Mouse (Mus musculus) embryonic facial prominence, embryonic 14.5 days (tissue): ENCODE measurements around the gene Slc7a7. TPM values are rescaled to one million over a fixed set of nuclear protein-coding genes. Genes with fewer than 3 reads are reported as not detected.

ENCODE experiments used
- ATAC-seq: fragments of 200-750 bp; cut with Nextera tagmentation; 2 replicates; pipeline ENCODE4 v1.8.0; 2017; ENCODE audit warnings: low read depth, moderate number of reproducible peaks, moderate TSS enrichment
- DNase-seq: peaks from one replicate; pipeline ENCODE4 v3.0.0-alpha.2; 2015; ENCODE audit warnings: low spot score
- H3K27ac ChIP-seq: fragments of 300-500 bp; sonication (generic); replicated peaks from 2 replicates; pipeline ENCODE4 v1.5.1; 2014; ENCODE audit warnings: low read depth, mild to moderate bottlenecking, low read length, moderate library complexity
- H3K27me3 ChIP-seq: fragments of 300-500 bp; sonication (generic); replicated peaks from 2 replicates; pipeline ENCODE4 v1.6.1; 2014; ENCODE audit warnings: low read length; ENCODE audit not compliant: control insufficient read depth, insufficient read depth
- H3K36me3 ChIP-seq: fragments of 300-500 bp; sonication (generic); 2 replicates; pipeline ENCODE4 v1.6.1; 2014; ENCODE audit warnings: low read length, mixed read lengths; ENCODE audit not compliant: control insufficient read depth, insufficient read depth
- H3K4me1 ChIP-seq: fragments of 300-500 bp; sonication (generic); 2 replicates; pipeline ENCODE4 v1.6.1; 2014; ENCODE audit warnings: antibody characterized with exemption, low read length; ENCODE audit not compliant: control insufficient read depth, insufficient read depth
- H3K4me2 ChIP-seq: fragments of 300-500 bp; sonication (generic); 2 replicates; pipeline ENCODE4 v1.6.1; 2014; ENCODE audit warnings: low read depth, mild to moderate bottlenecking, low read length, moderate library complexity, mixed read lengths
- H3K4me3 ChIP-seq: fragments of 300-500 bp; sonication (generic); 2 replicates; pipeline ENCODE4 v1.5.1; 2014; ENCODE audit warnings: low read depth, mild to moderate bottlenecking, low read length
- H3K9ac ChIP-seq: fragments of 300-500 bp; sonication (generic); 2 replicates; pipeline ENCODE4 v1.6.1; 2014; ENCODE audit warnings: low read depth, mild to moderate bottlenecking, low read length, moderate library complexity, mixed read lengths
- H3K9me3 ChIP-seq: fragments of 300-500 bp; sonication (generic); 2 replicates; pipeline ENCODE4 v1.6.1; 2016; ENCODE audit warnings: low read length; ENCODE audit not compliant: control insufficient read depth
- WGBS: fragments of 180-500 bp; shearing (Covaris S2); extraction: QIAGEN DNeasy Blood & Tissue Kit; methylation state at CpG from one replicate; pipeline ENCODE4 v1.1.7; 2014; 5-methylcytosine and 5-hydroxymethylcytosine counted together
- polyA plus RNA-seq: library from polyadenylated mRNA; unstranded; fragments of >200 nt; fragmentation: Nextera tagmentation; extraction: Ambion mirVana; gene quantifications from 2 replicates; pipeline ENCODE4 v1.2.1, GENCODE M21; 2014

Slc7a7 gene
- 6.3 and 7.7 TPM in 2 replicates for polyA plus RNA-seq

DNA sequence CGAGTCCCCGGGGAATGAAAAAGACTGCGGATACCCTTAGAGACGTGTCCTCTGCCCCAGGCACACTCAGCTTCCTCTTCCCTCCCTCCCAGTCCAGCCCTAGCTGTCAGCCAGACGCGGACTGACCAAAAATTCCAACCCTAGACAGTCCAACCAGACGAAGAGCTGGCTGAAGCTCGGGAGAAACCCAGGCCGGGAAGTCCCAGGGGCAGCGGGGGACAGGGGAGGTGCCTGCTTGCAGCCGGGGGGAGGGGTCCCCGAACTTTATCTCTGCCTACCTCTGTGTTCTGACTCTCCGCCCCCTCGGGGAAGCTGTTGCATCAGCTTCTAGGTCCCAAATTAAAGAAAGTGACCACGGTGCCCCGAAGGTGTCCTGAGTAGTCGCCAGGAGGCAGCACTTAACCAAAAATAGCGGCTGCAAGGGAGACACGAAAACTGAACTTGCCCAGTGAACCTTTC, at the start of gene Slc7a7:
Slc7a7 (minus strand) TSS at position 158 of the 459 bp plus-strand sequence.
- 5% methylated on average over 19 of the region's 19 CpGs for WGBS
- H3K27ac ChIP-seq: no peak within 1 kb of the TSS
- peak within 1 kb of the TSS; percentile 40; the same call in 1 of the 2 replicates for H3K9ac ChIP-seq
- no peak for ATAC-seq
- no peak for DNase-seq
- H3K4me1 ChIP-seq: peaks cover 18% of the 10 kb centered on the region
- no peaks in the 10 kb centered on the region for H3K36me3 ChIP-seq
- no peaks in the 10 kb centered on the region for H3K9me3 ChIP-seq
- peak within 1 kb of the TSS; percentile 9 for H3K4me3 ChIP-seq
- peaks cover 16% of the 10 kb centered on the region for H3K27me3 ChIP-seq
- peak within 1 kb of the TSS; percentile 35 for H3K4me2 ChIP-seq

DNA sequence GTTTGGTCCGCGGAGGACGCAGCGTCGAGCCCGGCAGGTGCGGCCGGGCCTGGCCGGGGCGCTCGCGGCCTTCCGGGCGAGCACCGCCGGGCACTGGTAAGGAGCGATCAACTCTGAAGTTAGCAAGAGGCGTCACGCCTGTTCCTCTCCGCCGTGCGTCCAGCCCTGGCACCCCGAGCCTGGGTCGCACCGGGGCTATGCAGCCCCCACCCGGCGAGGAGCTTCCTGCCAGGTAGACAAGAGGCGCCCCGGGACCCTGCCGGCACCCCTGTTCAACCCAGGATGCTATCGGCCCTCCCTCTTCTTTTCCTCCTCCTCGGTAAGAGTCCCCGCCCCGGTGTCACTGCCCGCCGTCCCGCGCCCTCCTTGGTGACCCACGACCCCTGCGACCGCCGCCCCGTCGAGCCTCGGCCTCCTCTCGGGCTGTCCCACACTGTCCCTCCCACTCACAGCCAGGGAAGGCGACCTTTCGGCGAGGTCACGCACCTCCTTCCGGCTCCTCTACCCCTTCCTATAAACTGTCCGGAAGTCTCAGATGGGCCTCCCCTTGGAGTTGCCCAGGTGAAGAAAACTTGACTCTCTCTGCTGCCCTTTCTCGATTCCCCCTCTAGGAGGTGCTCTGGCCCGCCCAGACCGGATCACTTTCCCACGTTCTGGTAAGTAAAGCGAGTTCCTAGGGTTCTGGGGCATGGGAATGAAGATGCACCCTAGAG, 46.9 kb upstream of the Slc7a7 start:
- Histone ChIP-seq H3K4me2 (peak overlapping the region; percentile 83), H3K27me3 (no peaks in the 10 kb centered on the region), H3K27ac (peak overlapping the region; percentile 67), H3K9me3 (no peaks in the 10 kb centered on the region), H3K36me3 (peaks cover 31% of the 10 kb centered on the region), H3K4me3 (peak overlapping the region; percentile 88), H3K4me1 (peaks cover 3% of the 10 kb centered on the region; the same call in 1 of the 2 replicates), H3K9ac (peak overlapping the region; percentile 82)
- ATAC-seq: peak; percentile 74
- DNase-seq: peak; percentile 81
- whole genome bisulfite sequencing: 1% methylated on average over 39 of the region's 57 CpGs

DNA sequence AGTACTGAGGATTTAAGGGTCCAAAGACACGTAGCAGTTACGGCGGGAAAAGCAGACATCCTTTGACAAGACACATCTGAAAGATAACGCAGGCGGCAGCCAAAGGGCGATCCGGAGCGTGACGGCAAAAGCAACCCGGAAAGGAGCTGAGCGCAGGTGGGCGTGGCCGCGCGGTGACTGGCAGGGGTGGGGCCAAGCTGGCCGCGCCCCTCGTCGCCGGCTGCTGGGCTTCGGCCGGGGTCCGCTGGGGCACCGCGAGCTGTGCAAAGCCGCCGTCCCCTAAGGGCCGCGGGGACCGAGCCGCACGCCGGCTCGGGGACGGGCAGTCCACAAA, 46.3 kb upstream of the Slc7a7 start, which contains the start of gene Lrp10:
Lrp10 (plus strand) TSS at position 179 of the 334 bp plus-strand sequence.
- H3K9ac ChIP-seq: peak within 1 kb of the TSS; percentile 82
- peak within 1 kb of the TSS; percentile 88 for H3K4me3 ChIP-seq
- 0% methylated on average over 4 of the region's 35 CpGs for WGBS
- H3K27ac ChIP-seq: peak within 1 kb of the TSS; percentile 67
- no peaks in the 10 kb centered on the region for H3K9me3 ChIP-seq
- H3K4me1 ChIP-seq: peaks cover 3% of the 10 kb centered on the region; the same call in 1 of the 2 replicates
- H3K36me3 ChIP-seq: peaks cover 25% of the 10 kb centered on the region
- H3K27me3 ChIP-seq: no peaks in the 10 kb centered on the region
- ATAC-seq (peak; percentile 92), DNase-seq (peak; percentile 91)
- H3K4me2 ChIP-seq: peak within 1 kb of the TSS; percentile 83

- H3K27ac ChIP-seq: no peak overlapping the region
- DNase-seq (no peak), ATAC-seq (peak; percentile 32; the same call in 1 of the 2 replicates)
- no peaks in the 10 kb centered on the region for H3K9me3 ChIP-seq
- 12% methylated on average over 12 of the region's 12 CpGs for WGBS
- peak overlapping the region; percentile 82 for H3K9ac ChIP-seq
- peak overlapping the region; percentile 83 for H3K4me2 ChIP-seq
- H3K4me3 ChIP-seq: peak overlapping the region; percentile 88
- peaks cover 20% of the 10 kb centered on the region for H3K36me3 ChIP-seq
- H3K27me3 ChIP-seq: no peaks in the 10 kb centered on the region
- H3K4me1 ChIP-seq: peaks cover 3% of the 10 kb centered on the region; the same call in 1 of the 2 replicates
Measured at GRCm38 (mm10) chr14:54463108-54463958, 45.8 kb upstream of the Slc7a7 start.

DNA sequence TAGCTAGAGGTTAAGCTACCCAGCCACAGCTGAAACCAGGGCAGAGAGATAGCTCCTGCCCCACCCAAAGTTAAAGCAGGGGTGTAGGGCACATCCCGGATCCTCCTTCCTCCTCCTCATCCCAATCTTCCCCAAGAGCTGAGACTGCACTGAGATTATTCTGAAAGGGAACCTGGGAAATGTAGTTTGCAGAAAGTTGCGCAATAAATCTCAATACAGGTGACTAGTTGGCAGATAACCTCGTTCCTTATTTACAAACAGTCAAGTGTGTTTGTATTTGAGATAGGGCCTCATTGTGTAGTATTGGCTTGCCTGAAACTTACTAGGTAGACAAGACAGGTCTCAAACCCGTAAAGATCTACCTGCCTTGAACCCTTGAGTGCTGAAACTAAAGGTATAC, 44.6 kb upstream of the Slc7a7 start:
- Histone ChIP-seq H3K9me3 (no peaks in the 10 kb centered on the region), H3K36me3 (peaks cover 8% of the 10 kb centered on the region), H3K9ac (no peak overlapping the region), H3K4me3 (no peak overlapping the region), H3K27me3 (no peaks in the 10 kb centered on the region), H3K27ac (no peak overlapping the region), H3K4me2 (no peak overlapping the region), H3K4me1 (peaks cover 3% of the 10 kb centered on the region; the same call in 1 of the 2 replicates)
- WGBS: 82% methylated on average over 4 of the region's 4 CpGs
- DNase-seq: no peak
- ATAC-seq: no peak

DNA sequence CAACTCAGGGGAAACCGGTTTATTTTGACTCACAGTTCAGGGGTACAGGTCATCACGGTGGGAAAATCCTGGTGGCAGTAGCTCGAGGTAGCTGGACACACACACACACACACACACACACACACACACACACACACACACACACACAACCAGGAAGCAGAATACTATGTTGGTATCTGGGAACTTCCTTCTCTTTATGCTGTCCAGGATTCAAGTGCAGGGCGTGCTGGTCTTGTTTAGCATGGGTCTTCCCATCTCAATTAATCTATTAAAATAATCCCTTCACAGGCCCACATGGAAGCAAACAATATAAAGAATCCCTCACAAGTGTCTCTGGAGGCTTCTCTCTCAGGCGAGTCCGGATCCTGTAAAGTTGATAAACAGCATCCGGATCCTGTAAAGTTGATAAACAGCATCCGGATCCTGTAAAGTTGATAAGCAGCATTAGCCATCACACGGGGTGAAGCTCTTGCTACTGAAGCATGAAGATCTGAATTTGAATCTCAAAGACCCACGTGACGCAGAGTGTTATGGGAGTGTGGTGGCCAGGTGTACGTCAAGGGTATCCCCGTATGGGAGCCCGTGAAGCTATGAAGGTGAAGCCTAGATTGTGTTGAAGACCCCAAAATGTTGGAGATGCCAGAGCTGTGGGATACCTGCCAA, 40.5 kb upstream of the Slc7a7 start:
- Histone ChIP-seq H3K9ac (no peak overlapping the region), H3K4me3 (no peak overlapping the region), H3K27me3 (no peaks in the 10 kb centered on the region), H3K36me3 (no peaks in the 10 kb centered on the region), H3K4me2 (no peak overlapping the region), H3K4me1 (no peaks in the 10 kb centered on the region), H3K27ac (no peak overlapping the region), H3K9me3 (no peaks in the 10 kb centered on the region)
- no peak for DNase-seq
- 90% methylated on average over 14 of the region's 14 CpGs for WGBS
- ATAC-seq: no peak

GRCm38 (mm10) chr14:54454669-54455528, 37.3 kb upstream of the Slc7a7 start:
- Histone ChIP-seq H3K4me1 (no peaks in the 10 kb centered on the region), H3K27ac (no peak overlapping the region), H3K4me3 (no peak overlapping the region), H3K9me3 (no peaks in the 10 kb centered on the region), H3K9ac (no peak overlapping the region), H3K36me3 (no peaks in the 10 kb centered on the region), H3K27me3 (no peaks in the 10 kb centered on the region), H3K4me2 (no peak overlapping the region)
- 76% methylated on average over 11 of the region's 11 CpGs for WGBS
- DNase-seq (no peak), ATAC-seq (no peak)
